Mouse (Mus musculus): ENCODE data around the gene Daxx. TPM values are rescaled to one million over a fixed set of nuclear protein-coding genes. Genes with fewer than 3 reads are reported as not detected.

Gene Daxx
- total RNA-seq, 2 experiments from 2014 or later: 25.4 to 33.0 TPM

DNA sequence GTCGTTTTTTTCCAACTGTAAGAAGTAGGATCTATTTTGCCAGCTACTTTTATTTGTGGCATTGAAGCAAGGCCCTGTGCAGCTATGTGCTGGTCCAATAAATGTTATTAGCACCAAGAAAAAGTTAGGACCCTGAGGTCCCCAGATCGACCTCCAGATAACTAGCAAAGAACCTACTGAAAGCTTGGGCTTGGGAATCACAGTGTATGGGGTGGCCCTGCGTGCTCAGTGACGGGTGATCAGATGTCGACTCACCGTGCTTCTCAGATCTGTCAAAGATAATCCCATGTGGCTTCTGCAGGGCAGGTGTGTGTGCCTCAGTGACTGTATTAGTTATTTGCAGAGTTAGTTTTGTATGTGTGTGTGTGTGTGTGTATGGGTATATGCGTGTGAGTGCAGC, 12.1 kb downstream of the Daxx start:
- no peak for DNase-seq

DNA sequence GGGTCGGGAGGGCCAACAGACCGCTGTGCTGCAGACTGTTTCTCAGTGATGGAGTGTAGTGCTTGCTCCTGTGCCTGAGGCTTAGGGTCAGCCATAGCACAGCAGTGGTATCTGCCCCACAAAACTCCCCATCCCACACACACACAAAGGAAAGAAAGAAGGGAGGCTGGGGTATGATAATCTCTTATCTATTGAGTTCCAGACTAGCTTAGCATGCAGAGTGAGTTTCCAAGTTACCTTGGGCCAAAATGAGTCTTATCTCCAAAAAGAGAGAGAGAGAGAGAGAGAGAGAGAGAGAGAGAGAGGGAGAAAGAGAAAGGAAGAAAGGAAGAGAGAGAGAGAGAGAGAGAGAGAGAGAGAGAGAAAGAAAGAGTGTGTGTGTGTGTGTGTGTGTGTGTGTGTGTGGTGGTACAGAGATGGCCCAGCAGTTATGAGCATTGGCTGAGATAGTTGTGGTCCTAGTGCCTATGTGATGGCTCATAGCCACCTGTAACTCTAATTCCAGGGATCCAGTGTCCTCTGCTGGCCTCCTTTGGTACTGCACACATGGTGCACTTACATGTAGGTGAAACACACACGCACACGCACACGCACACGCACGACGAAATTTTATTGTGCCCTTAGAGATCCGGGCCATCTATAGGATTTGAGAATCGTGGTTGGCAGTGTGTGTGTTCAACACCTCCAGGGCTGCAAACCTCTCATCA, 15.5 kb downstream of the Daxx start:
- DNase-seq: no peak

DNA sequence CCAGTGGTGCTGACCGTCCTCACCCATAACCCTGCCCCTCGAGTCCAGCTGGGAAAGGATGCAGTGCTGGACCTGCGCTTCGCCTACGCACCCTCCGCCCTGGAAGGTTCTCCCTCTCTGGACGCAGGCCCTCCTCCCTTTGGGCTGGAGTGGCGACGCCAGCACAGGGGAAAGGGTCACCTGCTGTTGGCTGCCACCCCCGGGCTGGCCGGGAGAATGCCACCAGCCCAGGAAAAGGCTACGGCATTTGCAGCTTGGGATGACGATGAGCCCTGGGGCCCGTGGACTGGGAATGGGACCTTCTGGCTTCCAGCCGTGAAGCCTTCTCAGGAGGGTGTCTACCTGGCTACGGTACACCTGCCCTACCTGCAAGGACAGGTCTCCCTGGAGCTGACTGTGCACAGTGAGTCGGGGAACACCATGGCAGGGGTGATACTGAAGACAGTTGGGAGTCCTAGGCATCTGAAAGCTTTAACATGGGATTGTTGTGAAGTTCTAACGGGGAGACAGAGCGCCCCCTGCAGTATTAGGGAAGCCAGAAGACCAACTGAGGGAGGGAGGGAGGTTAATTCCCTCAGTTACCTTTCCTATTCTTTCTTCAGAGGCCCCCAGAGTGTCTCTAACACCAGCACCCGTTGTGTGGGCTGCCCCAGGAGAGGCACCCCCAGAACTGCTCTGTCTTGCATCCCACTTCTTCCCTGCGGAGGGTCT, 16.3 kb downstream of the Daxx start:
- DNase-seq: no peak

DNA sequence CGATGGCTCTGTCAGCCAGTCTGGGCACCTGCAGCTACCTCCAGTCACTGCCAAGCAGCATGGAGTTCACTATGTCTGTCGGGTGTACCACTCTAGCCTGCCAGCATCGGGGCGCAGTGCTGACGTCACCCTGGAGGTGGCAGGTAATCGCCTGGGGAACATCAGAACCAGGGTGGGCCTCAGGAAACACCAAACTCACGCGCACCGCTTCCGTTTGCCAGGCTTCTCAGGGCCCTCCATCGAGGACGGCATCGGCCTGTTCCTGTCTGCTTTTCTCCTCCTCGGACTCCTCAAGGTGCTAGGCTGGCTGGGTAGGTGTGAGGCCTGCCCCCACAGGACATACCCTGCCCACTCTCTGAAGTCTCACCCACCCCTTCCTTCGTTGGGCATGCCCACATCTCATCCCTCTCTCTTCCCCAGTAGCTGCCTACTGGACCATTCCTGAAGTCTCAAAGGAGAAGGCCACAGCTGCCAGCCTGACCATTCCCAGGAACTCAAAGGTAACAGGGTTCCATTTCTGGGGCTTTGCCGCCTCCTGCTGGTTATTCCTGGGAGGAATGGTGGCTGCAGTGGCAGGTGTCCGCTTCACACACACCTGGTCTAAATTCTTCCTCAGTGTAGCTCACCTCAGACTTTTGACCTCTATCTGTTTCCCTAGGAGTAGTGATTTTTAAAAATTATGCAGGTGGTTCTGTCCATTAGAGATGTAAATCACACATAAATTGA, 17.2 kb downstream of the Daxx start:
- DNase-seq: no peak

DNA sequence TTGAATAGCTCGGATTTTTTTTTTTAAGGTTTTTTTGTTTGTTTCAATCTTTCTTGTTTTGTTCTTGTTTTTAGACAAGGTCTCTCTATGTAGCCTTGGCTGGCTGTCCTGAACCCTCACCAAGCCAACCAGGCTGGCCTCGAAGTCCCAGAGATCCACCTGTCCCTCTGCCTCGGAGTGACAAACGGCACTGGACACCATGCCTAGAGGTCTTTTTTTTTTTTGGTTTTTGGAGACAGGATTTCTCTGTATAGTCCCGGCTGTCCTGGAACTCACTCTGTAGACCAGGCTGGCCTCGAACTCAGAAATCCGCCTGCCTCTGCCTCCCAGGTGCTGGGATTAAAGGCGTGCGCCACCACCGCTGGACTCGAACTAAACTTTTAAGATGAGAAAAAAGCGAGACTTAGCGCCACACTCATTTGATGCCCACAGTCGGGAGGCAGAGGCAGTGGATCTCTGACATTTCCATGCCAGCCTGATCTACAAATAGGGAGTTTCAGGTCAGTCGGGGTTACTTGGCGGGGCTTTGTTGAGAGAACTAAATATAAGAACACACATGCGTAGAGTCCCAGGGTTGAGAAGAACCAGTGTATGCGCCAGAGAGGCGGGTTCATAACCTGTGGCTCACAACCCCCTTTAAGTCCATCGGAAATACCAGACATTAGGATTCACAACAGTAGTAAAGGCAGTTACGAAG, 19.2 kb downstream of the Daxx start:
- DNase-seq: no peak

DNA sequence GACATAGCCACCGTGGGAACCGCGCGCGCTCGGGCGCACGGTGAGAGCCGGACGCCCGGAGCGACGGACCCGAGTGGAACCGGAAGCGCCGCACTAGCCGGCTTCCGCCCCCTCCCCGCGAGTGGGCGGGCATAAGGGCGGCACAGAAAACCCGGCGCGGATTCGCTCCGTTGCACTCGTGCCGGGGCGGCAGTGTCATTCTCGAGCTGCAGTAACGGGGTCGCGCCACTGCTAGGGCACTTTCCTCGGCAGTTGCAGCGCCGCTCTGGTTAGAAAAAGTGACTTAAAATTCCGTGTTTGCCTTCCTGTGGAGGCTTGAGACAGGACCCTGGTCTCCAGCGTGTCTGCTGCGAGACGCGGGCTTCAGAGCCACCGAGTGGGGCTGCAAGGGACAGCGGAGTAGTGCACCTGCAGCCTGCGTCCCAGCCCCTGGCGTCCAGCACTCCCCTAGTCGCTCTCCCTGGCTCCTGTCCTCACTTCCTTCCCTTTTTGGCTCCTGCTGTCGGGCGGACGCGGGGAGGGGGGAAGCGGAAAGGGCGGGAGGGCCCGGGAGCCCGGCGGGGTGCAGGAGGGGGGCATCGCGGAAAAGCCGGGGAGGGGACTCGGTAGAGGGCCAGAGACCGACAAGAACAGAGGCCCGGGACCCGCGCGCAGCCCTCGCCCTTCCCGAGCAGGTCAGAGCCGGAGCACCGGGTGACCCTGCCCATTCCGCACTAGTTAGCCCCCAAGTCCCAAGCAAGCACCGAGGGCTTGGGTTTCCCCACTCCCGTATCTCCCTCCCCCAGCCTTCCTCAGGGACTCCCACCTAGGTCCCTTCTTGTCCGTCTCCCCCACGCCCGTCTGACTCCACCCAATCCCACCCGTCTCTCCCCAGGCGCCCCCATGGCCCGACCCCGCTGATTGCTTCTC, 20.4 kb downstream of the Daxx start, which contains the start of gene Rgl2:
Gene Rgl2, plus strand, starts transcription at position 173 of the 909 bp plus-strand sequence.
- DNase-seq: peak; percentile 92 to 94

DNA sequence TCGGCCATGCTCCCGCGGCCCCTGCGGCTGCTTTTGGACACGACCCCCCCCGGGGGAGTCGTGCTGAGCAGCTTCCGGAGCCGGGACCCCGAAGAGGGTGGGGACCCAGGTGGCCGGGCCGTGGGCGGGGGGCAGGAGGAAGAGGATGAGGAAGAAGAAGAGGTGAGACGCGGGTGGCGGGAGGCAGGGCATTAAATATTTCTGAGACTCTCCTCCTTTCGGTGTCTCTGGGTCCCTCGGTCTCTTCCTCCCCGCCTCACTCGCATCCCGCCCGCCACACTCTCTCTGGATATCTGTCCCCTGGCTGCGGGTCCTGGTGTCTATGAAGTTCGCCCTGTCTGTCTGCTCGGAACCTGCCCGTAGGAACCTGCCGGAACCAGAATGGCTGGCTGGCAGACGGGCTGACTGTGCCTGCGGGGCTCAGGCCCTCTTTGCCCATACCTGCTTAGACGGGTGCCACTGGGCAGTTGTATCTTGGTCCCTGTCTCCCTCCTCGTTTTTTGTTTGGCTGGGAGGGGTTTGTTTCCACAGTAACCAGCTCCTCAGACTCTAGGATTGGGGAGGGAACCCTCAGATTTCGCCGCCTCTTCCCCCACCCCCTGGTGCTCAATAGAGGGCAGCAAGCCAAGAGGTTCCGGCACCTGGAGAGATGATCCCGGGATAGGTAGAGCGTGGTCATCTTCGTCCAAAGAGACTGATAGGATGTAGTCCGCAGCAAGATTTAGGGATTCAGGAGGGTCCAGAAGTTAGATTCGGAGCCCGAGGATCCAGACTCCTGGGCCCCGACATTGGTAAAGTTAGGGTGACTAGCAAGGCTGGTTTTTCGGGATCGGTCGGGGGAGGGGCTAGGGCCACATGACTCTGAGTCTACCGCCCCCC, 21.3 kb downstream of the Daxx start:
- DNase-seq: peak; percentile 71 to 72

DNA sequence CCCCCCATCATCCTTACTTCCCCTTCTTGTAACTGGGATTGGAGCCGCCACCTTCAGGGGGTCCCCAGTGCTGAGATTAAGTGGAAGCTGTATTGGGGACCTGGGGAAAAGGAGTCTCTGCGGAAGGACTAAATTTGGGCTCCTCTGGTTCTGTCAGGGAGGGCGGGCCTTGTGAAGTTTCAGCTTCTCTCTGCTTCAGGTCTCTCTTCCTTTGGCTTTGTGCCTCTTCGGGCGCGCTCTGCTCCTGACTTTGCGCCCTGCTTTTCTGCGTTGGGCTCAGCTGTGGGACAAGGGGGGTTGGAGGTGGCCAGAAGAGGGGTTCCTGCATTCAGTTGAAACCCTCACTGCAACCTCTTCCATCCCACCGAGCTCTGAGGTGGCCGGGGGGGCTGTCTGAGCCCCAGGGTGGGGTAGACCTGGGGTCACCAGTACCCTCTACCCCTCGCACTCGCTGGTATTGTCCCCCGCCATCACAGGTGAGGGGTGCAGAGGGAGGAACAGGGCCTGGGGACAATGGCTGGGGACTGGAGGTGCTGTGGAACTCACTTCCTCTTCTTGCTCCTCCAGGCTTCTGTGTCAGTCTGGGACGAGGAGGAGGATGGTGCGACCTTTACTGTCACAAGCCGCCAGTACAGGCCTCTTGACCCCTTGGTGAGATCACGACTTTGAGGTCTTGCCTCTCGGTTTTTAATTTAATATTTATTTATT, 22.1 kb downstream of the Daxx start:
- no peak for DNase-seq

DNA sequence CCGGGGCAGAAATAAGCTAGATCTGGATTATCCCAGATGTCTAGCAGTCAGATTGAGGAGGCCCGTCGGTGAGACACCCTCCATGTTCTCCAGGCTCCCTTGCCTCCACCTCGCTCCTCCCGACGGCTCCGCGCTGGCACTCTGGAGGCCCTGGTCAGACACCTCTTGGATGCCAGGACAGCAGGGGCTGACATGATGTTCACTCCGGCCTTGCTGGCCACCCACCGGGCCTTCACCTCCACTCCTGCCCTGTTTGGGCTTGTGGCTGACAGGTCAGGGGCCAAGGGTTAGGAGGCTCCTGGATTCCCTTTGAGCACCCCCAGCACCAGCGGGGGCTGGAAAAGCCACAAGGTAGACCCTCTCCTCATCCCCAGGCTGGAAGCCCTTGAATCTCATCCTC, 22.7 kb downstream of the Daxx start:
- DNase-seq: no peak

DNA sequence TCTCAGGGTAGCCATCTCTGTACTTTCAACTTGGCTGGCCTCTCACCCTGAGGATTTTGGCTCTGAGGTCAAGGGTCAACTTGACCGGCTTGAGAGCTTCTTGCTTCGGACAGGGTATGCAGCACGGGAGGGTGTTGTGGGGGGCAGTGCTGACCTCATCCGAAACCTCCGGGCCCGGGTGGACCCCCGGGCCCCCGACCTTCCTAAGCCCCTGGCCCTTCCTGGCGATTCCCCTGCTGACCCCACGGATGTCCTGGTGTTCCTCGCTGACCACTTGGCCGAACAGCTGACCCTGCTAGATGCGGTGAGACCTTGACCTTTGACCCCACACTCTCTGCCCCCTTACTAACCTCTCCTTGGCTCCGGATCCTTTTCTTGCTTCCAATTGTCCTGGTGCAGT, 23.2 kb downstream of the Daxx start:
- no peak for DNase-seq

DNA sequence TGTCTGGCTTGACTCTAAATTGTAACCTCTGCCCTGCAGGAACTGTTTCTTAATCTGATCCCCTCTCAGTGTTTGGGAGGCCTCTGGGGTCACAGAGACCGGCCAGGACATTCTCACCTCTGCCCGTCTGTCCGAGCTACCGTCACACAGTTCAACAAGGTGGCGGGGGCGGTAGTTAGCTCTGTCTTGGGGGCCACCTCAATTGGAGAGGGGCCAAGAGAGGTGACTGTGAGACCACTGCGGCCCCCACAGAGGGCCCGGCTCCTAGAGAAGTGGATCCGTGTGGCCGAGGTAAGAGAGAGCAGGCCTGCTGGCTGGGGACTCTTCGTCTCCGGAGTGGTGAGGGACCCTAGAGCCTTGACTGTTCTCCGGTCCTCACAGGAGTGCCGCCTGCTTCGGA, 23.8 kb downstream of the Daxx start:
- no peak for DNase-seq

DNA sequence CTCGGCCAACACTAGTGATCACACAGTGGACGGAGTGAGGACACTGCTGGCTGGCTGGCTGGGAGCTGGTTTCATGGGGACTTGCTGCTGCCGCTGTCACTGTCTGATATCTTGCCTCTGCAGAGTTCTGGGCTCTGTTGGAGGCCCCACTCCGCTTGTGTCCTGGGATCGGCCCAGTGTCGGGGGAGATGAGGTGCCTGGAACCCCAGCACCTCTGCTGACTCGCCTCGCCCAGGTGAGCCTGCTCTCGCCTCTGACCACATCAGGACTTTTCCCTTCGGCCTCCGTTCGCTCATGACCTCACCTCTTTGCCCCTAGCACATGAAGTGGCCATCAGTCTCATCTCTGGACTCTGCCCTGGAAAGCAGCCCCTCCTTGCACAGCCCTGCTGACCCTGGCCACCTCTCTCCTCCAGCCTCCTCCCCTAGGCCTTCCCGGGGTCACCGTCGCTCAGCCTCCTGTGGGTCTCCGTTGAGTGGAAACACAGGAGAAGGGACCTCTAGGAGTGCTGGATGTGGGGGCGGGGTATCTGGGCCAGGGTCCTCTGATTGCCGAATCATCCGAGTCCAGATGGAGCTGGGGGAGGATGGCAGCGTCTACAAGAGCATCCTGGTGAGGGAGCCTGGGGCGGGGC, 26.3 kb downstream of the Daxx start:
- no peak for DNase-seq

DNA sequence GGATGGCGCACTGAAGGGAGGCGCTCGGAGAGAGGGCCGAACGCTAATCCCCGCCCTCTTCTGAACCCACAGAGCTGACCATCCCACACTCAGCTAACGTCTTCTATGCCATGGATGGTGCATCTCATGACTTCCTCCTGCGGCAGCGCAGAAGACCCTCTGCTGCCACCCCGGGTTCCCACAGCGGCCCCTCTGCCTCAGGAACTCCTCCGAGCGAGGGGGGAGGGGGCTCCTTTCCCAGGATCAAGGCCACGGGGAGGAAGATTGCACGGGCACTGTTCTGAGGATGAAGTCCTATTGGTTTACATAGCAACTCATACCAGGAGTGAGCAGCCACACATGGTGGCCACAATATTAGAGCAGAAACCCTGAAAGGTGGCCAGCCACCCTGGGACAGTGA, 27.8 kb downstream of the Daxx start:
- DNase-seq: no peak

DNA sequence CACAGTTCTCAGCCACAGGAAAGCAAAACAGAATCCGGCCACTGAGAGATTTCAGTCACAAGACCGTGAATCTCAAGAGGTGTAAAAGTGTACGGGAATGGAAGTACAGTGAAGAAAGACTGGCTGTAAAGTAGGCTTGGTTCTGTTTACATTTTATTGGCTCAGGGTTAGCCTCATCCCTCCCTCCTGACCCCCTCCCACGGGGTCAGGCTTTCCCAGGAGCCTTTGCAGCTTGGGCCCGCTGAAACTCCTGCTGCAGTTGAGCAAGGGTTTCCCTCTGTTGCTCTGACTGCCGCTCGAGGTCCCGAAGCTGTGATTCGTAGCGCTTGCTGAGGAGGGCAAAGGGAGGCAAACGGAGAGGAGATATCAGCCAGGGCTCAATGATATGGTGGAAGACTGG, 29.6 kb downstream of the Daxx start:
- DNase-seq: no peak

DNA sequence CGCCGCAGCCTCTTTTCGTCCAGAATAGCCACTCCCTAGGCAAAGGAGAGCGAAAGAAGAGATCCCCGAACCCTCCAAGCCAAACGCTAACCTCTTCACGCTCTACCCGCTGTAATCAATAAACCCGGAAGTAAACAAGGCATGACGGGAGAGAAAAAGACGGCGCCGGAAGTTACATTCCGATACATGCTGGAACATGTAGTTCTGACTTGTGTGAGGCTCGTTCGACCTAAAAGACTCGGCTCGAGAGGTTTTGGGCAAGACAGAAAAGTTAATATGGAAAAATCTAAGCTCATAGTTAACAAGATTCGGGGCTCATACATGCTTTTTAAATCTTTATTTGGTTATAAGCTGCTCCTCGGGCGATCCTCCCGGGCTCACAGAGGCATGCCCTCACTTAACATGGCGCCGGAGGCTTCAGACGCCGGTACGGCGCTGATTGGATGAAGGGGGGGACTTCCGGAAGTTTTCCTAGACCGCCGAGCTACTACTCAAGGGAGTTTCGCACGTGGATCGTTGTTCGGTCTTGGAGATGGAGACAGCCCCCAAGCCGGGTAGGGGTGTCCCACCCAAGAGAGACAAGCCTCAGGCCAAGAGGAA, 31.1 kb downstream of the Daxx start, which contains the start of the genes Pfdn6 and Wdr46:
Gene Pfdn6, minus strand, starts transcription at position 138 of the 600 bp plus-strand sequence.
Gene Wdr46, plus strand, starts transcription at position 455 of the 600 bp plus-strand sequence.
- DNase-seq: peak; percentile 83 to 86

DNA sequence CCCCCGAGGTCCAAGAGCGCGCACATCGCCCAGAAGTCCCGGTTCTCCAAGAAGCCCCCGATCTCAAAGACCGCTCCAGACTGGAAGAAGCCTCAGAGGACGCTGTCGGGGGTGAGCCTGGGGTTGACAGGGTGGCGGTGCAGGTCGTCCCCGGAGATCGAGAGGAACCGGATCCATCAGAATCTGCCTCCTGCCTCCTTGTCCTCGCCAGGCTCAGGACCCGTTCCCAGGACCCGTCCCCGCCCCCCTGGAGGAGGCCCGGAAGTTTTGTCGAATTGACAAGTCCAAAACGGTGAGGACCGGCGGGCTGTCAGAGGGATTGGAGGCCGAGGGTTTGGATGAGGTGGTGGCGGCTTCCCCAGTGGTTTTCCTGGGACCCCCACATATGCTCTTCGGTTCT, 31.8 kb downstream of the Daxx start:
- no peak for DNase-seq

DNA sequence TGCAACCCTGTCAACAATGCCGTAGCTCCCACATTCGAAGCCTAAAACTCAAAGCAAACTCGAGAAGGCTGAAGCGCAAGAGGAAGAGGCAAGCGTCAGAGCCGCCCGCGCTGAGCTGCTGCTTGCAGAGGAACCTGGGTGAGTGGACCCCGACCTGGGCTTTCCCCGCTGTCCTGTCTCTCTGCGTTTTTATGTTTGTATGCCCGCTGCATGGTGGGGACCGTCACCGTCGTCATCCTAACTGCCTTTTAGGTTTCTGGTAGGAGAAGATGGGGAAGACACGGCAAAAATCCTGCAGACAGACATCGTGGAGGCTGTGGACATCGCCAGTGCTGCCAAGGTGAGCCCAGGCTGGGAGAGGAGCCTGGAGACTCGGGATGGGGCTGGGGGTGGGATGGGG, 32.2 kb downstream of the Daxx start:
- DNase-seq: no peak

DNA sequence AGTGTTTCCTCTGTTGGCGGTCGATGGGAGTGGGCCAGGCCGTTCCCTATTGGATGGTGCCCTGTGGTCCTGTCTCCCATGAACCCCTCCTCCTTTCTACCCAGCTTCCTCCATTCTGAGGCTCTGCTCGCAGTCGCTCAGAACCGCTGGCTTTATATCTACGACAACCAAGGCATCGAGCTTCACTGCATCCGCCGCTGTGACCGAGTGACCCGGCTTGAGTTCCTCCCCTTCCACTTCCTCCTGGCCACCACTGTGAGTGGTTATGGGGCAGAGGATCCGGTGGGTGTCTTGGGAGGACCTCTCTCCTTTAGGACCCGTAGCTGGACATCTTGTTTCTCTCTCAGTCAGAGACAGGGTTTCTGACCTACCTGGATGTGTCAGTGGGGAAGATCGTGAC, 34.2 kb downstream of the Daxx start:
- DNase-seq: no peak

Measured in layer of hippocampus, postnatal 36 days (tissue).